Mouse (Mus musculus): ENCODE results near the gene Smyd4.
A peak's percentile ranks its signal among the peaks of the same experiment; 100 is the strongest.

The Smyd4 gene

GRCm38 (mm10) chr11:75452081-75452480, 103.8 kb downstream of the Smyd4 start:
- DNase-seq (ENCODE audit: low read depth, low spot score), result no peak

- DNase-seq (ENCODE audit: low read depth, low spot score), result no peak
These were observed 104.8 kb downstream of the Smyd4 start for GRCm38 (mm10) chr11:75452812-75453557.

- peak; percentile 81 for DNase-seq (ENCODE audit: low read depth, low spot score)
These were observed 106.0 kb downstream of the Smyd4 start, which contains the start of gene Wdr81 for GRCm38 (mm10) chr11:75453991-75454930. Wdr81 (minus strand) TSS chr11:75454717.
